Mouse (Mus musculus): ENCODE data around the gene Cdh4. TPM values are rescaled to one million over a fixed set of nuclear protein-coding genes. Genes with fewer than 3 reads are reported as not detected.

Cdh4 gene
- polyA plus RNA-seq, 1 experiment from 2014 or later, result 3.0 TPM

GRCm38 (mm10) chr2:179931741-179932140 is 489.5 kb downstream of the Cdh4 start:
- no peaks in the 10 kb centered on the region for H3K27me3 ChIP-seq (replicated peaks; ENCODE audit: control insufficient read depth, insufficient read depth, low read length)

GRCm38 (mm10) chr2:179934165-179934564 is 491.9 kb downstream of the Cdh4 start:
- no peak for TF ChIP-seq CTCF (IDR thresholded peaks at IDR 0.05; ENCODE audit: low read depth)
- 87% methylated on average over 3 of the region's 3 CpGs for WGBS
- H3K27me3 ChIP-seq (replicated peaks; ENCODE audit: control insufficient read depth, insufficient read depth, low read length), result no peaks in the 10 kb centered on the region
- no peaks in the 10 kb centered on the region for H3K4me1 ChIP-seq (replicated peaks; ENCODE audit: control insufficient read depth, insufficient read depth, low read length)
- ATAC-seq, result no peak
- no peak overlapping the region for H3K9ac ChIP-seq (ENCODE audit: low read depth, low read length)
- no peak overlapping the region for H3K27ac ChIP-seq (ENCODE audit: low read depth, low read length)
- no peak overlapping the region for H3K4me2 ChIP-seq (replicated peaks; ENCODE audit: low read depth)
- H3K36me3 ChIP-seq (ENCODE audit: control insufficient read depth, insufficient read depth), result peaks cover 54% of the 10 kb centered on the region
- no peaks in the 10 kb centered on the region for H3K9me3 ChIP-seq (ENCODE audit: control insufficient read depth)
- H3K4me3 ChIP-seq (ENCODE audit: low read depth, low read length), result no peak overlapping the region

More at GRCm38 (mm10) chr2:179931741-179932140, 489.5 kb downstream of the Cdh4 start:
- no peak for ATAC-seq
- Histone ChIP-seq H3K27ac (ENCODE audit: low read depth, low read length) (no peak overlapping the region), H3K9me3 (ENCODE audit: control insufficient read depth) (no peaks in the 10 kb centered on the region), H3K4me2 (replicated peaks; ENCODE audit: low read depth) (no peak overlapping the region), H3K36me3 (ENCODE audit: control insufficient read depth, insufficient read depth) (peaks cover 56% of the 10 kb centered on the region), H3K4me1 (replicated peaks; ENCODE audit: control insufficient read depth, insufficient read depth, low read length) (no peaks in the 10 kb centered on the region), H3K4me3 (ENCODE audit: low read depth, low read length) (no peak overlapping the region), H3K9ac (ENCODE audit: low read depth, low read length) (no peak overlapping the region)
- 88% methylated on average over 16 of the region's 16 CpGs for WGBS
- no peak for TF ChIP-seq CTCF (IDR thresholded peaks at IDR 0.05; ENCODE audit: low read depth)

GRCm38 (mm10) chr2:179937091-179937490 is 494.9 kb downstream of the Cdh4 start:
- Histone ChIP-seq H3K9me3 (ENCODE audit: control insufficient read depth) (no peaks in the 10 kb centered on the region), H3K4me1 (replicated peaks; ENCODE audit: control insufficient read depth, insufficient read depth, low read length) (no peaks in the 10 kb centered on the region), H3K4me2 (replicated peaks; ENCODE audit: low read depth) (no peak overlapping the region), H3K27ac (ENCODE audit: low read depth, low read length) (no peak overlapping the region), H3K4me3 (ENCODE audit: low read depth, low read length) (no peak overlapping the region), H3K9ac (ENCODE audit: low read depth, low read length) (no peak overlapping the region), H3K27me3 (replicated peaks; ENCODE audit: control insufficient read depth, insufficient read depth, low read length) (no peaks in the 10 kb centered on the region), H3K36me3 (ENCODE audit: control insufficient read depth, insufficient read depth) (peaks cover 34% of the 10 kb centered on the region)
- TF ChIP-seq CTCF (IDR thresholded peaks at IDR 0.05; ENCODE audit: low read depth), result no peak
- ATAC-seq, result no peak
- 58% methylated on average over 4 of the region's 4 CpGs for WGBS

GRCm38 (mm10) chr2:179941696-179942095 is 499.5 kb downstream of the Cdh4 start:
- 95% methylated on average over 1 of the region's 1 CpGs for WGBS
- no peak overlapping the region for H3K9ac ChIP-seq (ENCODE audit: low read depth, low read length)

GRCm38 (mm10) chr2:179945051-179945450 is 502.8 kb downstream of the Cdh4 start:
- no peaks in the 10 kb centered on the region for H3K36me3 ChIP-seq (ENCODE audit: control insufficient read depth, insufficient read depth)
- no peak overlapping the region for H3K4me2 ChIP-seq (replicated peaks; ENCODE audit: low read depth)
- H3K9ac ChIP-seq (ENCODE audit: low read depth, low read length), result no peak overlapping the region
- H3K27me3 ChIP-seq (replicated peaks; ENCODE audit: control insufficient read depth, insufficient read depth, low read length), result no peaks in the 10 kb centered on the region
- H3K4me3 ChIP-seq (ENCODE audit: low read depth, low read length), result no peak overlapping the region
- 0 out of 2 replicates have a peak, but pooled peaks cover 9% of the 10 kb centered on the region for H3K4me1 ChIP-seq (replicated peaks; ENCODE audit: control insufficient read depth, insufficient read depth, low read length)
- WGBS, result 50% methylated on average over 4 of the region's 4 CpGs
- no peaks in the 10 kb centered on the region for H3K9me3 ChIP-seq (ENCODE audit: control insufficient read depth)
- no peak for TF ChIP-seq CTCF (IDR thresholded peaks at IDR 0.05; ENCODE audit: low read depth)
- no peak for ATAC-seq
- no peak overlapping the region for H3K27ac ChIP-seq (ENCODE audit: low read depth, low read length)

More at GRCm38 (mm10) chr2:179941696-179942095, 499.5 kb downstream of the Cdh4 start:
- Histone ChIP-seq H3K4me1 (replicated peaks; ENCODE audit: control insufficient read depth, insufficient read depth, low read length) (no peaks in the 10 kb centered on the region), H3K27ac (ENCODE audit: low read depth, low read length) (no peak overlapping the region), H3K4me2 (replicated peaks; ENCODE audit: low read depth) (no peak overlapping the region), H3K9me3 (ENCODE audit: control insufficient read depth) (no peaks in the 10 kb centered on the region), H3K27me3 (replicated peaks; ENCODE audit: control insufficient read depth, insufficient read depth, low read length) (no peaks in the 10 kb centered on the region), H3K36me3 (ENCODE audit: control insufficient read depth, insufficient read depth) (peaks cover 12% of the 10 kb centered on the region; the same call in 1 of the 2 replicates), H3K4me3 (ENCODE audit: low read depth, low read length) (no peak overlapping the region)
- no peak for ATAC-seq
- TF ChIP-seq CTCF (IDR thresholded peaks at IDR 0.05; ENCODE audit: low read depth), result no peak

- TF ChIP-seq CTCF (IDR thresholded peaks at IDR 0.05; ENCODE audit: low read depth), result no peak
- H3K4me1 ChIP-seq (replicated peaks; ENCODE audit: control insufficient read depth, insufficient read depth, low read length), result 0 out of 2 replicates have a peak, but pooled peaks cover 9% of the 10 kb centered on the region
- no peak for ATAC-seq
- H3K4me3 ChIP-seq (ENCODE audit: low read depth, low read length), result no peak overlapping the region
- H3K27ac ChIP-seq (ENCODE audit: low read depth, low read length), result no peak overlapping the region
- no peaks in the 10 kb centered on the region for H3K27me3 ChIP-seq (replicated peaks; ENCODE audit: control insufficient read depth, insufficient read depth, low read length)
- no peak overlapping the region for H3K4me2 ChIP-seq (replicated peaks; ENCODE audit: low read depth)
- no peak overlapping the region for H3K9ac ChIP-seq (ENCODE audit: low read depth, low read length)
- H3K9me3 ChIP-seq (ENCODE audit: control insufficient read depth), result no peaks in the 10 kb centered on the region
- no peaks in the 10 kb centered on the region for H3K36me3 ChIP-seq (ENCODE audit: control insufficient read depth, insufficient read depth)
- 88% methylated on average over 6 of the region's 6 CpGs for WGBS
Measured at GRCm38 (mm10) chr2:179946496-179946895, 504.3 kb downstream of the Cdh4 start.

GRCm38 (mm10) chr2:179947607-179948006 is 505.4 kb downstream of the Cdh4 start:
- 53% methylated on average over 5 of the region's 5 CpGs for WGBS
- no peaks in the 10 kb centered on the region for H3K36me3 ChIP-seq (ENCODE audit: control insufficient read depth, insufficient read depth)
- no peaks in the 10 kb centered on the region for H3K27me3 ChIP-seq (replicated peaks; ENCODE audit: control insufficient read depth, insufficient read depth, low read length)
- no peak for TF ChIP-seq CTCF (IDR thresholded peaks at IDR 0.05; ENCODE audit: low read depth)
- no peak overlapping the region for H3K4me3 ChIP-seq (ENCODE audit: low read depth, low read length)
- no peak for ATAC-seq
- no peak overlapping the region for H3K4me2 ChIP-seq (replicated peaks; ENCODE audit: low read depth)
- H3K27ac ChIP-seq (ENCODE audit: low read depth, low read length), result no peak overlapping the region
- H3K4me1 ChIP-seq (replicated peaks; ENCODE audit: control insufficient read depth, insufficient read depth, low read length), result 0 out of 2 replicates have a peak, but pooled peaks cover 9% of the 10 kb centered on the region
- H3K9ac ChIP-seq (ENCODE audit: low read depth, low read length), result no peak overlapping the region
- H3K9me3 ChIP-seq (ENCODE audit: control insufficient read depth), result no peaks in the 10 kb centered on the region

Measured in intestine, postnatal 0 days (tissue).